Mouse (Mus musculus) cerebellum, adult 9-10 months (tissue): Measurements from ENCODE around the gene Dkkl1.

Source experiments
- DNase-seq: peaks from one replicate; pipeline ENCODE4 v3.0.0; 2022

The Dkkl1 gene

DNA sequence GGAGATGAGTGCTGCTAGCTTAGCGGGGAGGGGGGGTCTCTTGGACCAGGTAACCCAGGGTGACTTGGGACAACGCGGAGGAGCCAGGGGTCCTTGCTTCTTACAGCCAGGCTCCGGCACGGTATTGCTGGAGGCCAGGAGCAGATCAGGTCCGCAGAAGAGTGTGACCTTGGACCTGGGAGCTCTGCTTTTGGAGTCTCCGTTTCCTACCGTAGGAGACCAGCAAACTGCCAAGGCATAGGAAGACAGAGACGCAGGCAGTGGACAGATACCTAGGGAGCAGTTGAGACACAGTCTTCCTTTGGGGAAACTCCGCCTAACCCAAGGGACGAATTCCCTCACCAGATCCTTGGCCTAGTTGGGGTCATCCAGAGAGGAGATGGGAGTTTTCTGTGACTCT, 46.2 kb downstream of the Dkkl1 start:
- no peak for DNase-seq

- DNase-seq, result peak; percentile 84
Measured at GRCm38 (mm10) chr7:45164833-45165232, 47.1 kb downstream of the Dkkl1 start.

GRCm38 (mm10) chr7:45163735-45164490, 48.0 kb downstream of the Dkkl1 start, which contains the start of gene Slc17a7:
TSS of gene Slc17a7 (plus strand) at chr7:45163949.
- DNase-seq, result peak; percentile 87

GRCm38 (mm10) chr7:45162996-45163615, 48.8 kb downstream of the Dkkl1 start:
- DNase-seq, result peak; percentile 69

- no peak for DNase-seq
Measured at GRCm38 (mm10) chr7:45162551-45162950, 49.4 kb downstream of the Dkkl1 start.

DNA sequence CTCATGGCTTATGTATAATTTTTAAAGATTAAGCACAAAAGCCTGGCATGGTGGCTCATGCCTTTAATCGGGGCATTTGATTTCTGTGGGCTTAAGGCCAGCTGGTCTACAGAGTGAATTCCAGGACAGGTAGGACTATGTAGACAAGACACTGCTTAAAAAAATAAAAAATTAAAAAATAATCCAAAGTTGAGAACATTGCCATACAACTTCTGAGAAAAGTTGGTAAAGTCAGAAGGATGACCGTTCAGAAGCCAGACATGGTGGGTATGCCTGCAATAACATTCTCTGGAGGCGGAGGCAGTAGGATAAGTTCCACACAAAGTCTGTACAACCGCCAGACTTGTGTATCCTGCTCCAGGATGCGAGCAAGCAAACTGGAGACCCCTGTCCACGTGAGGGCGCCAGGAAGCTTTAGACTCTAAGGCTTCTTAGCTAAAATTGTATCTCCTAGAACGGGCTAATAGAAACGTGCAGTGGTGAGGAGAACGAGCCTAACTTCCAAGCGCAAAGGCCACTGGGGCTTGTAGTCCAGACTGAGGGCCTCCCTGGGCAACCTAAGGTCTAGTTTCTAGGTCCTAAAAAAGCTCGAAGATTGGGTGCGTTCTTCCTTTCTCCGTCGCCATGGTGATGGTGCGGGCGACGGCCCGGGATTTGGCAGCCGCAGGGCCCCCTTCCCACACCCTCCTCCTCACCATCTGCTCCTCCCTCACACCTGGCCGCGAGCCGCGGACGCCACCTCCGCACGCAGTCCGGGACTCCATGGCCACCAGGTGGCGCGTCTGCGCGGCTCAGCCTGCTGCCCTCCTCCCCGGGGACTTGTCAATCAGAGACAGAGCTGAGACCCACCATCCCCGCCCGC, 50.1 kb downstream of the Dkkl1 start:
- peak; percentile 99 for DNase-seq

GRCm38 (mm10) chr7:45160866-45161265, 51.1 kb downstream of the Dkkl1 start:
- DNase-seq, result peak; percentile 73

DNA sequence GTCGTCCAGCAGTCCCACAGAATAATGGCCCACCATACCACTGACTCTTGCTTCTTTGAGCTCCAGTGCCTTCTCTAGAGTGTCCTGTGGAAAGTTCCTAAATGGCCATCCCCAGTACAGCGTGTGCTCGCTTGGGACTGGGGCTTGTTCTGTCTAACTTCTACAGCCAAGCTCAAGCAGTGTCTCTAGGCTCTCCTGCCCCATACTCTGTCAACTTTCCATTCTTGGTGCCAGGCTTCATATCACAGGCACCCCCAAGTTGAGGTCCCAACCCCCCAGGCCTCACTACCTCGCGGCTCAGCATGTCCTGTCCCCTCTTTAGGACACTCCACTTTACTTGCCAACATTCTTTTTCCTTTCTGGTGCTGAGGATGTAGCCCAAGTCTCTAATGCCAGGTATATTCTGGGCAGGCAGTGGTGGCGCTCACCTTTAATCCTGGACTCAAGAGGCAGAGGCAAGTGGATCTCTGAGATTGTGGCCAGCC, 51.6 kb downstream of the Dkkl1 start:
- DNase-seq, result peak; percentile 62

GRCm38 (mm10) chr7:45158991-45159390, 53.0 kb downstream of the Dkkl1 start:
- DNase-seq, result peak; percentile 63
